Mouse (Mus musculus) urinary bladder, postnatal 36 days (tissue): ENCODE data around the gene Gpt2.

ENCODE experiments used
- DNase-seq, 2 experiments: peaks; one replicate each; pipeline ENCODE4 v3.0.0; 2022; ENCODE audit warnings: low spot score in 2 of 2, mixed read lengths in 1 of 2

Gpt2 gene

DNA sequence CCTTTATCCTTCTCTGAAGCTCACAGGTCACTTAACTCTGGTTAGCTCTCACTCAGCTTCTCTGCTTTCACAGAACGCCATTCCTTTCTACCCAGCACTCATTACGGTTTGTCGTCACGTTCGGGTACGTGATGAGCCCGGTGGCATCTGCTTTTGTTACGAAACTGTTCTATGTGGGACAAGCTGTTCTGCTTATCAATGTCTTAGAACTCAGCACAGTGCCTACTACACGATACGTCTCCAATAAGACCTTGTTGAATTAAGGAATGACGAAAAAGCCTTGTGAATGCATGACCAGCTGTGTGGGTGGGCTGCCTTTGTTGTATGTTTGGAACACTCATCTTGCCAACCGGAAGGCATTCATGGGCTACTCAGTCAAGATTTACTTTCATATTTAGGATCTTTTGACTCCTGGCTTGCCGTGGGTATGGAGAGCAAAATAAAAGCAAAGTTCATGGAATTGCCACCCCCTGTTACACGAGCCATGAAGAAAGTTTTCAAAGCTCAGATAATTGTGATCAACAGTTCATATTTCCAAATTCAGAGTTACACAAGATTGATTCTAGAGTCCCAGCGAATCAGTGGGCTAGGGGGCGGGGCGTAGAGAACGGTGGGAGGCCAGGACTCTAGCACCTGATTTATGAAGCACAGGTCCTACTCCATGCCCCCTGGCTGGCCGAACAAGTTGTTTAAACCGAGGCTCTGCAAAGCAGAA, 4.3 kb upstream of the Gpt2 start:
- DNase-seq, result no peak

DNA sequence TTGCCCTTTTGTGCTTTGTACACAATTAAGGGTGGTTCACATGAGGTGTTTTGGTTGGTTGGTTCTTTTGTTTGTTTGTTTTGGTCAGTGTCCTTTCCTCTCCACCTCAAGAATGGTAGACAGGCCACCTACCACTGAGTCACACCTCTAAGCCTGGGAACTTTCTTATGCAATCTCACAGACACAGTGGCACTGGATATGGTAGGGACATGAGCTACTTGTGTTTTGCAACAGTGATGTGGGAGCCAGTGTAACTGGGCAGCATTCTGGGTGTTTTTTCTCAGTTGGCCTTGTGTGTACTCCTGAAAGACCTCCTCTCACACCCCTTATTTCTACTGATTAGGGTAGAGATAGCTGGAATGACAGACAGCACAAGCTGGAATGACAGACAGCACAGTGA, 3.7 kb upstream of the Gpt2 start:
- DNase-seq, result no peak

DNA sequence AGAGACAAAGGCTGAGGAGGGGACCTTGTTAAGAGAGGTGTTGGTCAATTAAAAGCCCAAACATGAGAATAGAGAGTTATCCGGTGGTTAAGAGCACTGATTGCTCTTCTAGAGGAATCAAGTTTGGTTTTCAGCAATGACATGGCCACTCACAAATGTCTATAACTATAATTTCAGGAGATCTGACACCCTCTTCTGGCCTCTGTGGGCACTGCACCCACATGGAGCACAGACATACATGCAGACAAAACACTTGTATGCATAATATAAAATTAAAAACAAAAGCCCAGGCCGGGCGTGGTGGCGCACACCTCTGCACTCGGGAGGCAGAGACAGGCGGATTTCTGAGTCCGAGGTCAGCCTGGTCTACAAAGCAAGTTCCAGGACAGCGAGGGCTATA, 2.8 kb upstream of the Gpt2 start:
- DNase-seq, result no peak

DNA sequence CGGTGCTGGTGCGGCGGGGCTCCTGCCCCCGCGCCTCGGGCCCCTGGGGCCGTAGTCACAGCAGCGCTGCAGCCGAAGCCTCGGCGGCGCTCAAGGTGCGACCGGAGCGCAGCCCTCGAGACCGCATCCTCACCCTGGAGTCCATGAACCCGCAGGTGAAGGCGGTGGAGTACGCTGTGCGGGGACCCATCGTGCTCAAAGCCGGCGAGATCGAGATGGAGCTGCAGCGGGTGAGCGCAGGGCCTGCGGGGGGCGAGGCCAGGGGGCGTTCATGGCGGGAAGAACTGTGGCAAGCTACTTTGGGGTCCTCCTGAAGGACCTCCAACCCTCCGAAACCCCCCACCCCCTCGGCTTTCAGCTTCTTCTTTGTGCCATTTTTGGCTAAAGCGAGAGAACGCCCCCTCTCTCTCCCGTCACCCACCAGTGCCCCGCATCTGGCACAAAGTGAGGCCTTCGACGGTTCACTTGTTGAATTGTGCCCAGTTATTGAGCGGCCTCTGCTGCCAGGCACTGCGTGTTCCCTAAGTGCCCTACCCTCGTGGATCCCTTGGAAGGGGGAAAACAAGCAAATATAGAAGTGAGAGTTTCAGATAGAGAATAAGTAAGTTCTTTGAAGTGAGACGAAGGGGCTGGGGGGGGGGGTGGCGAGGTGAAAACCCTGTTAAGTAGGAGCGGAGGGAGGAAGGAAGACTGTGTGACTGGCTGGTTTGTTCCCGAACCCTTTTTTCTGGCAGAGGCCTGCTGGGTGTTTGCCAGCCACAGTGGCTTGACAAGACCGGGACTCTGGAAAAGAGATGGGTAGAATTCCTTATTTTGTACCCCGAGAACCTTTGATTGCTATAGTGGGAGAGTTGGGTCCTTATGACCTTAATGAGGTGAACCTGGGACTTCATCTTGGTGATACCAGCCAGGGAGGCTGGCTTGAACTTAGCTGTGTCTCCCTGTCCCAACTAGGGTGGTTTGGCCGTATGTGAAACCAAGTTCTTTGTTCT, 860 bp downstream of the Gpt2 start:
- DNase-seq, result no peak

DNA sequence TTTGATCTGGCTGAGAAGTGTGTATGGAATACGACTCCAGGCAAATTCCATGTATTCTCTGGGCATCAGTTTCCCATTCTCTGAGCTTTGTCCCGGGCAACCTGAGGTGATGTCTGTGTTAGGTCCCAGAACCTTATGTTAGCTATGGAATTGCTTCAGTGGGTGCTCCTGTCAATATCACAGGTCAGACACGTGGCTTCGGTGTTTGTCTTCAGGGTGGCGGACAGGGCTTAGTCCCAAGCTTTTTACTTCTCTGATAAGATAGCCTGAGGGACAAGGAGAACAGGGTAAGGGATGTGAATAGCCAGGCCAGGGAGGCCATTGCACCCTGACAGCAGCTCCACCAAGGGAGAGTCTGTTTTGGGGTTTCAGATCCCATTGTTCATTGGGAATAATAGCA, 3.7 kb downstream of the Gpt2 start:
- DNase-seq, result no peak

DNA sequence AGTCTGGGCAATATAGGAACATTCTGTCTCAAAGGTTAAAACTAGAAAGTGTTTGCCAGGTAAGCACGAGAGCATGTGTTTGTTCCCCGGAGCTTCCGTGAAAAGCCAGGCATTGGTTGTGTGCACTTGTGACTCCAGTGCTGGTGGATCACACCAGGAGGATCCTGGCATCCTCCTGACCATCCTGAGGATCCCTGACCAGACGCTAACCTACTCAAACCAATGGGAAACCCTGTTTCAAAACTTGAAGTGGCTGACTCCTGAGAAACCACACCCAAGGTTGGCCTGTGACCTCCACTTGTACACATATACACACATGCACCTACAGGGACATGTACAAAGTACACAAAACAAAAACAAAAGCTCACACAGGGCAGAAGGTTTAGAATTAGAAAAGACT, 4.4 kb downstream of the Gpt2 start:
- DNase-seq, result no peak

DNA sequence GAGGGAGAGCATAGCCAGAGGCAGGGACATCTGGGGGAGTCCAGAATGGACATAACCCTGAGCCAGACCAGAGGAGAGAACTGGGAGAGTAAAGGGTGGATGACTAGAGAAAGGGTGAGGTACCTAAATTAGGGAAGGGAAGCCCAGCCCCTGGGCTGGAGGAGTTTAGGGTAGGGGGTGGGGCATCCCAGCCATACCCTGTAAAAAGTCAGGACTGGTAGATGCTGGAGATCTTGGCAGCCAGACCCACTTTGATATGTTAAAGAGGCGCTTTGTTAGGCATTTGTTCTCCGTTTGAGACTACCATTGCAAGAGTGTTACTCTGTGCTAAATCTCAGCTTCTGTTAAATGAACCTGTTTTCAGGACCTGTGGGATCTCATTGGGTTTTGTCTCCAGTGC, 6.2 kb downstream of the Gpt2 start:
- DNase-seq, result no peak

DNA sequence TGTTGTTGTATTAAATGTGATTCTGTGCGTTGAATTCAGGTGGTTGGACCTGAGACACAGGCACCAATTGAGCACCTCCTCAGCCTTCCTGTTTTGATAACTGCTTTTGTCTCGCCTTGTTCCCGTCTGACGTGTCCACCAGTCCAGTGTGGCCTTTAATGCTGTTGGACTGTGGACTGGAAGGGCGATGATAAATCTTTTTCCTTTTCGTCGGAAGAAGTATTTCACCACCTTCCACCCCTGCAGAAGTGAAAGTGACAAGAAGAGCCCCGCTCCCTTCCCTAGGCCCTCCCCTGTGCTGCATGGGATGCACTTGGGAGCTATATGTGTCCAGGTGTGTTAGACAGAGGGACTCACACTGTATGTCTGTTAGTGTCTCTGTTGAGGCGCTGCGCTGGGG, 8.1 kb downstream of the Gpt2 start:
- DNase-seq, result no peak

DNA sequence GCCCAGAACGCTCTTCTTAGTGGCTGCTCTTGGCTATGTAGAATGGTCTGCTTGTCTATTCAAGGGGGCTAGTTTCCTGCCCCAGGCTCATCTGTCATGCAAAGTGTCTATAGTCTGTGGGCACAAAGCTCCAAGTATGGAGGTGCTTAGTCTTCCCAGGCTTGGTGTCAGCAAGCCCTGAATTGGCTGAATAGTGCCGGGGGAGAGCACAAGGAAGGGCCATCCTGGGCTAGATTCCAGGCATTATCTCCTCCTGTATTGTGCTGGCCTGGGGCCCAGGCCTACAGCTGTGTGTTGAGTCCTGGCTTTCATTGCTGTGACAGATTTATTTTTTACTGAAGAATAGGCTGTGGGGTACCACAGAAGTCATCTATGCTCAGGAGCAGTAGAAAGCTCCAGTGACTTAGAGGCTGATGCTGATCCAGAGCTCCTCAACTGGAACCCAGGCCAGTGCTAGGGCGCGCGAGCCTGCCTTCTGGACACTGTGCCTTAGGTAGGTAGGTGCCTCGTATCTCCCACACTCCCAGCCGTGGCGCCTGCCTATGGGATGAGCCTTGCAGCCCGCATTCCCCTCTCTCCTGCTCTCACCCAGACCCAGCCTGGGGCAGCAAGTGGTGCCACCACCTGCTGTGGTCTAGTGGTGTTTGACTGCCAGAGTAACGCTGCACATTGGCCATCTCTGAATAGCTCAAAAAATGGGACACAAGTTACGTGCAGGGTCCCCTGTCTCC, 8.7 kb downstream of the Gpt2 start:
- no peak for DNase-seq

DNA sequence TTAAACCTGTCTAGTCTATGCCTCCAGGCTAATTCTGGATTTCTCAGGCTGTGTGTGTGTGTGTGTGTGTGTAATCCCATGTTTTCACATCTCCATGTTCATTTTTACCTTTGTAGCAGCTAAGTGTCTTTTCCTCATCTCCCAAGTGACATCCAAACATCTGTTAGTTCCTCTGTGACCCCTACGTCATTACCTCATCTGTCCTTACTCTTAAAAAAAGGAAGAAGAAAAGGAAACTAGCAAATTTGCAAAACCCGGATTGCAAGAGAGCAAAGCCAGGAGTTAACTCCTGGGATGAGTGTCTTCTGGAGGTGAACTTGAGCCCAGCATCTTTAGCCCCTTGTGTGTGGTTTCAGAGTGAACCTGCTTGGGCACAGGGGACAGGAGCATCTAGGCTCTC, 10.0 kb downstream of the Gpt2 start:
- DNase-seq, result no peak

DNA sequence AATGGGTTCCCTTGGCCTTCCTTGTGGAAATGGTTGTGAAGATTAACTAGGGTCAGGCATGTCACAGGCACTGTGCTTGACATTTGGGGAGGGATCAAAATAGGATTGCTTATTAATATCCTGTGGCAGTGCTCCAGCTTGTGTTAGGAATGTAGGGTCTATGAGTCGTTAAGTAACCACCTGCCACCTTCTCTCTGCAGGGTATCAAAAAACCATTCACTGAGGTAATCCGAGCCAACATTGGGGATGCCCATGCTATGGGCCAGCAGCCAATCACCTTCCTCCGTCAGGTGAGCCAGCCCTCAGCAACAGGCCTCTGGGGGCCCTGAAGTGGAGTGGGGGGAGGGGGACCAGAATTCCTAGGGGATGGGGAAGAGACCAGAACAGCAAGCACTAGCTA, 10.7 kb downstream of the Gpt2 start:
- DNase-seq, result no peak

DNA sequence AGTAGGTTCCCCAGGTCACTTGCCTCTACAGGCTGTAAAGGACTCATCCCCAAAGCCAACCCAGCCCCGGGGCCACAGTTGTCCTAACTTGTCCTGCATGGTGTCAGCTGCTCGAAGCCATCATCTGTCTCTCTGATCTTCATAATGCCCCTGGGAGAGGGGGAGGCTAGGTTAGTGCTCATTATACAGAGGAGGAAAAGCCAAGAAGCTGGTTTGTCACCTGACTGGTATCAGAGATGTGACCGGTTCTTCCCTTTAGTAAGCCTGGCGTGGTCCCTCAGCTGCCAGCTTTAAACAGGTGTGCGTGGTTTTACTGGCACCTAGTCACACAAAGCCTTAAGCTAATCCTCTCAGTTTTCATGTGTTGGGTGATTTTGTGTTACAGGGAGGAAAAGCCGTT, 12.3 kb downstream of the Gpt2 start:
- no peak for DNase-seq

DNA sequence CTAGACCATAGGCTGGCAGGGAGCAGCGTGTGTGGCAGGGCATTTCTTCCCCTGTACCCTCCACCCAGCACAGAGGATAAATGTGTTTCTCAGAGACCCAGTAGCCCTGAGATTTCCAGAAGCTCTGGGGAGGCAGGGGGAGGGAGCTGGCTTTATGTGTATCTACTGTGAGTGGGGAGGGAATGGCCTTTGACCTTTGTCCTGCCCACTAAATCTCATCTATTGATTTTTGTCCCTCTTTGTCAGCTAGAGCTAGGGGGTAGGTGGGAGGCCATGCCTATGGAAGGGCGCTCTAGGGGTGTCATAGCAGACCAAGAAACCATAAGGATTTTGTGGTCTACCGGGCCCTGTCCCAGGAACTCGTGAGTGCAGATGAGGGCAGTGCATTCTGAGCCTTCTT, 14.2 kb downstream of the Gpt2 start:
- DNase-seq, result no peak

DNA sequence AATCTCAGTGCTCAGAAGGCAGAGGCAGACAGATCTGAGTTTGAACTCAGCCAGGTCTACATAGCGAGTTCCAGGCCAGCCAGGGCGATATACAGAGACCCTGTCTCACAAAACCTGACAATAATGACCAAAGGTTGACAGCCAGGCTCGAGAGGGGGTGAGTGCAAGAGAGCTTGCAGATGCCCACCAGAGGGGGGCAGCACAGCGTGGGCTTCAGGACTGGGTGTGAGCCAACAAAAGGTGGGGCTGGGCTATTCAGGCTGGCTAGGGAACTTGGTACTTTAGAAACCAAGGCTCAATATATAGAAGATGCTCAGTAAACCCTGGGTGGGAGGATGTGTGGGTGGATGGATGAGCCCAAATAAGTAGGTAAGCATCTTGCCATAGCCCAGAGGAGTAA, 16.3 kb downstream of the Gpt2 start:
- no peak for DNase-seq

DNA sequence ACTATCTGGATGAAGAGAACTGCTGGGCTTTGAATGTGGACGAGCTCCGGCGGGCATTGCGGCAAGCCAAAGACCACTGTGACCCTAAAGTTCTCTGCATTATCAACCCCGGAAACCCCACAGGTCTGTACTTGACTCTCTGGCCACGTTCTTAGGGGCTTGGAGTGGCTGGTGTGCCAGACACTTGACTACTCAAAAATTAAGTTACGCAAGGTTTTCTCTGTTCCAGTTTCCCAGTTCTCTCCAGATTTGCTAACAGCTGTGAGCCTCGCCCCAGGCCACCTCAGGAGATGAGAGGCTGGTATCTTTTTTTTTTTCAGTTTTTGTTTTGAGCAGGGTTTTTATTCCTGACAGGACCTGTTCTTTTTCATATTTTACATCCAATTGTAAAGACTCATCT, 19.9 kb downstream of the Gpt2 start:
- DNase-seq, result no peak

DNA sequence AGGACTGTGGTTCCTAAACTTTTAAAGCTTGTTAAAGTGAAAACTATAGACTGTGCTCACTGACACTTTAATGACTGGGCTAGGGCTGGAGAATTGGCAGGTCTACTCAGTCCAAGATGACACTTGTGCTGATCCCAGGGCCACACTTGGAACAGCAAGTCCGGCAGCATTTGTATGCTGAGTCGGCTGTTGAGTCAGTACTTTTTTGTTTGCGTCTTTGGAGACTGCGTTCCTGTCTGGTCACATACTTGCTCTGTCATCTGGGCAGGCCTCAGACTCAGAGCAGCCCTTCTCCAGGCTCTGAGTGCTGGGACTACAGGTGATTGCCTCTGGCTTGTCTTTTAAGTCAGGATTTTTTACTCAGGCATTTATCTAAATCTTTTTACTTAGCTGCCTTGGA, 20.9 kb downstream of the Gpt2 start:
- DNase-seq, result peak in 1 of 2 experiments; percentile 42

DNA sequence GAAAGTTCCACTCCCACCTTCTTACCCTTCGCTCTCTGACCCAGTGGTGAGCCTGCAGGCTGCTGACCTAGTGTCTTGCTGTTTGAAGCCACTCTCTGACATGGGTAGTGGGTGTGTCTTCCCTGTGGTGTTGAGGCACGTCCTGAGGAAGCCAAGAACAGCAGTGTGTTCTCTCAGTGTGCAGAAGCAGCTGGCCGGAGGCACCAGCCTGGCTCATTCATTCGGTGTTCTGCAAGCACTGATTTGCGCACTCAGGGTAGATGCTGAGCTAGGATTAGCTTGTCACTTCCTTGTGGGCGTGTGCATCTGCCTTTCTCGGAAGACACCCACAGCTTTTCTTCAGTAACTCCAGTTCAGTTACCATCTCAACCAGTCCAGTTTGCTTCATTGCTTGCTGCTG, 23.0 kb downstream of the Gpt2 start:
- DNase-seq, result peak; percentile 36 to 60

DNA sequence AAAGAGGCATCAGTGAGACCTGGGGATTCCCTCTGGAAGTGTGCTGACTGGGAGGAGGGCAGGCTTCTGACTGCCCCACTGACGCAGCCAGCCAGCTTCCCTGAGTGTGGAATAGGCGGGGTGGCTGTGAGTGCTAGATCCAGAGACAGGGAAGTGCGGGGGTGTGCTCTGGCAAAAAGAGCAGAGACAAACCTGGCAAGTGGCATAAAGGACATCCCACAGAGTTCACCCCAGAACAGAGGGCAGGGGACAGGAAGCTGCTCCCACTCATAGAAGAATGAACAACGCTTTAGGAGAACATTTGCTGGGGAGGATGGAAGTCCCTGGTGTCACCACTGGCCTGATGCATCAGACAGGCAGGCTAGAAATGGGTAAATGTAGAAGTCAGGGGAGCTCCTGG, 25.0 kb downstream of the Gpt2 start:
- DNase-seq, result no peak

DNA sequence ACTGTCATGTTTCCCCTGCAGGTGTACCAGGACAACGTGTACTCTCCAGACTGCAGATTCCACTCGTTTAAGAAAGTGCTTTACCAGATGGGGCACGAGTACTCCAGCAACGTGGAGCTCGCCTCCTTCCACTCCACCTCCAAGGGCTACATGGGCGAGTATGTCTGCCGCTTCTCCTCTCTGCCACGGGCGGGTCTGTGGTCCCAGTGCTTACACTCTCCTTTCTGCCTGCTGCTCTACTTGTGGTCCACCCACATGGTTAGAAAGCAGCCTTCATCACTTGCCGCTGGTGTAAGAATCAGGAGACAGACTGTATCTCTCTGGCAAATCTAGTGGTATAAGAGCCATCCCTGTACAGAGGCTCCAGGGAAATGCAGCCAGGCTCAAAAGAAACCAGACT, 25.6 kb downstream of the Gpt2 start:
- DNase-seq, result no peak

DNA sequence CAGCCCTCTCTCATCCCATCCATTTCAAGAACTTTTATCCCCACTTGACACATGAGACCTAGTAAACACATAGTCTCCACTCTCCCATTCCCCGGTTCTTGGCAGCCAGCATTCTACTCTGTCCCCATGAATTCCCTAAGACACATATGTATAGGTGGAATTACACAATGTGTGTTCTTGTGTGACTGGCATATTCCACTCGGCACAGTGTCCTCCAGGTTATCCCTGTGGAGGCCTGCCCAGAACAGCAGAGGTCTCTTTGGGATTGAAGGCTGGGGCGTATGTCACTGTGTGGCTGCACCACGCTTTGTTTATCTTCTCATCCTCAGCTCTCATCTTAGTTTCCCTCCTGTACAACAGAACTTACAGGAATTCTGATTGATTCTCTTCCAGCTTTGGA, 28.2 kb downstream of the Gpt2 start:
- no peak for DNase-seq

DNA sequence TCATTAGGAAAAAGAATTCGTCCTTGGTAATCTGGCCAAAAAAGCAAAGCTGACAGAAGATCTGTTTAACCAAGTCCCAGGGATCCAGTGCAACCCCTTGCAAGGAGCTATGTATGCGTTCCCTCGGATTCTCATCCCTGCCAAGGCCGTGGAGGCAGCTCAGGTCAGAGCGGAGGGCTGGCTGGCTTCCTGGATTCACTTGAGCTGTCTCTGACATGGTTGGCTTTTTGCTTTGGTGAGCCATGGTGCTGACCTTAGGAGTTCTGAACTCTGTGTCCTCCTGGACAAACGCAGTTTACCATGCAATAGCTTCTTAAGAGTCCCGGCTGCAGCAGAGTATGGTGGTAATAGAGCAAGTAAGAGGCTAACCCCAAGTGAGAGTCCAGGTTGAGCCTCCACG, 29.0 kb downstream of the Gpt2 start:
- DNase-seq, result no peak

DNA sequence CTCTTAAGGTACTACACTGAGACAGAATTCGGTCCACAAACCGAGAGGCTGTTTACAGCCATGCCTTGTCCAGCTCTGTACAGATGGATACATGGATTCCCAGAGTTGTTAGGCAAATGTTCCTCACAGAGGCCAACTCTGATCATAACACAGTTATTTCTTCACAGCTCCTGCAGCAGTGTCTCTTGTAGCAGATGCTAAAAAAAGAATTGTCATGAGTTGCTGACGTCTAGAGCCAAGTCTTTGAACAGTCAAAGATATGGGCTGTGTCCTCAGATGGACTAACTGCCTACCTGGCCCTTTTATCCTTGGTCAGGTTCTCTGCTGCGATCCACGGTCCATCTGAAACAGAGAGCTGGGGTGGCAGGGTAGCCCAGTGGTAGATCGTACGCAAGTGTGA, 31.7 kb downstream of the Gpt2 start:
- no peak for DNase-seq

DNA sequence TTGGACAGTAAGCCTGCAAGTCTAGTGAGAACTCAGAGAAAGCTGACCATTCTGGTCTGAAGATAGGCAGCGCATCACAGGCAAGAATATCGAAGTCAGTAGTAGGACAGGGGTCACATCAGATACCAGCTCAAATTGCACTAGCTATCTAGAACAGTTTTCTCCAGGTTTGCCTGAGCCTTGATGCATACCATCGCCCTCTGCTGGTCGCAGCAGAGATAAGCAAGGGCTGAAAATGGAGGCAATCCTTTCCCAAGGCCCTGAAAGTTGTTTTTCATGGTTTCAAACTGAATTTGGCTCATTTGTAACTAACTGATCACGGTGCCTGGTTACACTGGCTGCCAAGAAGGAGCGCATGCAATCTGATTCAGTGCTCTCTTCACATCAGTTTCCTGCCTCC, 33.7 kb downstream of the Gpt2 start:
- peak; percentile 50 to 61 for DNase-seq
